Mouse (Mus musculus): Measurements from ENCODE around the gene Zfp444.

DNA sequence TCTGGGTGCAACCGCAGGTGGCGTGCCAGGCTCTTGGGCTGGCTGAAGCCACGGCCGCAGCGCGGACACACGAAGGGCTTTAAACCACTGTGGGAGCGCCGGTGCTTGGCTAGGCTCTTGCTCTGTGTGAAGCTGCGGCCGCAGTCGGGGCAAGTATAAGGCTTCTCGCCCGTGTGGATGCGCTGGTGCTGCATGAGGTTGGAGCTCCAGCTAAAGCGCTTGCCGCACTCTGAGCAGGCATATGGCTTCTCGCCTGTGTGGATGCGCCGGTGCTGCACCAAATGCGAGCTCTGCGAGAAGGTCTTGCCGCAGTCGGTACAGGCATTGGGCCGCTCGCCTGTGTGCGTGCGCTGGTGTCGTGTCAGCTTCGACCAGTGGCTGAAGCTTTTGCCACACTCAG is 39.4 kb upstream of the Zfp444 start:
- TF ChIP-seq EP300 (optimal IDR thresholded peaks at IDR 0.05) = no peak
- no peak for TF ChIP-seq CTCF (IDR thresholded peaks at IDR 0.05; ENCODE audit: low read depth)

Measured in stomach, postnatal 0 days (tissue).